Mouse (Mus musculus) monocyte, adult 5-6 weeks (primary cell): ENCODE measurements around the gene Mup9. TPM values are rescaled to one million over a fixed set of nuclear protein-coding genes. Genes with fewer than 3 reads are reported as not detected.
"Not testable (repeated sequence)": the region's sequence is repeated elsewhere in the genome, so short reads cannot be mapped to it uniquely, and the experiment has no call there.

Experiments
- ATAC-seq: fragments of 153-309, 156-312 bp; replicated peaks from 2 replicates; pipeline ENCODE4 v1.8.0; 2017; ENCODE audit warnings: mild to moderate bottlenecking; ENCODE audit not compliant: low TSS enrichment, insufficient number of reproducible peaks, severe bottlenecking, poor library complexity, low FRiP score
- total RNA-seq: library from RNA; stranded (forward); fragments of 200-1000, 200-491, 200-594 nt; gene quantifications from 3 replicates; pipeline ENCODE4 v1.2.3, GENCODE M21; 2017

The Mup9 gene
- not detected in 3 replicates for total RNA-seq

DNA sequence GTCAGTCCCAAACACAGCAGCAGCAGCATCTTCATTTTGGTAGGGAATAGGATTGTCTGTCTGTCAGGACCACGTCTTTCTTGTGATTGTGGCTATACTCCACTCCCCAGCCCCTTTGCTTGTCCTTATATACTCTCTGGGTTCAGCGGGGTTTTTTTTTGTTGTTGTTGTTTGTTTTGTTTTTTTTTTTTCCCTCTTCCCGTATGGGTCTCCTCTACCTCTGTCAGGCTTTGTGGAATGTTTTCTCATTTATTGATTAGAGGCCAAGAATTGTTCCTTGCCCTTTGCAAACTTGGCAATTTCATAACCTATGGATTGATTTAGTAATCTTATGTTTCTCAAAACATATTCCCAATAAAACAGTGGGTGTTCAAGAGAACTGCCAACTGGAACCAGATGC is at the start of gene Mup9:
Mup9 (minus strand) TSS at position 101 of the 400 bp plus-strand sequence.
- not testable (repeated sequence) for ATAC-seq

Other genes starting within 250 kb of the Mup9 start
- not detected in 3 replicates for gene Mup8, start 199.4 kb downstream of the Mup9 start, total RNA-seq
- not detected in 3 replicates for gene Mup1, start 80.0 kb upstream of the Mup9 start, total RNA-seq
- gene Mup10, start 160.2 kb upstream of the Mup9 start, total RNA-seq, result not detected in 3 replicates
- gene Mup11, start 240.5 kb upstream of the Mup9 start, total RNA-seq, result not detected in 3 replicates